Mouse (Mus musculus): ENCODE results near the gene Stxbp4. TPM values are rescaled to one million over a fixed set of nuclear protein-coding genes. Genes with fewer than 3 reads are reported as not detected.
A peak's percentile ranks its signal among the peaks of the same experiment; 100 is the strongest.

The Stxbp4 gene
- polyA plus RNA-seq, 1 experiment from 2014 or later, result 12.3 TPM

DNA sequence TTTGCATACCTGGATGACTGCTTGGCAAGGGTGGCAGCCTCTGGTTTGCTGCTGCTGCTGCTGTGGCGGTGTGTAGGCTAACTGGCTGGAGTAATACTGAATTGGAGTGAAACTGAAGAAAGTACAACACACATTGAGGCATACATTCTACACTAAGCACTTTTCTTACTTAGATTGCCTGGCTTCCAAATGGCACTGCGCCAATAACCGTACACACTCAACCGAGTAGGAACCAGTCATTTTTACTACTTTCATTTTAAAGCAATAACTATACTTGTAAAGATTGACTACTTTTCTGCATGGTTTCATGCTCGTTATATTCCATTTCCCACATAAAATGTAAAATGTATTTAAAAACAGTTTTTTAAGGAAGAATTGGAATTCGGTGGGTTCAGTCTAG is 11.9 kb upstream of the Stxbp4 start:
- no peaks in the 10 kb centered on the region for H3K9me3 ChIP-seq (replicated peaks)
- H3K27me3 ChIP-seq, result no peaks in the 10 kb centered on the region
- H3K4me3 ChIP-seq, result no peak overlapping the region
- H3K36me3 ChIP-seq, result peaks cover 56% of the 10 kb centered on the region
- 86% methylated on average over 6 of the region's 6 CpGs for WGBS
- no peak overlapping the region for H3K4me2 ChIP-seq
- H3K4me1 ChIP-seq (replicated peaks), result no peaks in the 10 kb centered on the region; the same call in none of the 2 replicates
- H3K27ac ChIP-seq, result no peak overlapping the region
- no peak for ATAC-seq (replicated peaks; ENCODE audit: insufficient number of reproducible peaks, insufficient read depth, low FRiP score, low read depth)
- H3K9ac ChIP-seq, result no peak overlapping the region

DNA sequence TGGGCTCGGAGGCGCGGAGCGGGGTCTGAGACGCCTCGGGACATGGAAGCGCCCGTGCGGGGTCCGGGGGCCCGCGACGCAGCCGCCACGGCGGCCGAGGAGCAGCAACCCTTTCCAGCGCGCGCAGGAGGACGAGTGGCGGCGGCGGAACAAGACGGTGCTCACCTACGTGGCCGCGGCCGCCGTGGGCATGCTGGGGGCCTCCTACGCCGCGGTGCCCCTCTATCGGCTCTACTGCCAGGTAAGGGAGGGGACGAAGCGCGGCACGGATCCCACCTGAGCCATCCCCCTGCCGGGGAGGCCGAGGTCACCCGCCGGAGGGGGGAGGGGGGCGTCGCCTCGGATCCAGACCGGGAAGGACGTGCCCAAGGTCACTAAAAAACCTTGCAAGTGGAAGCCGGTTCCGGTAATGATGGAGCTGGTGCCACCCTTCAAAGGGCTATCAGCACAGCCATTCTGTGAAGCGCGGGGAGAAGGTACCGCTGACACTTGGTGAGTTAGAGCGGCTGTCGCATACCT is 487 bp upstream of the Stxbp4 start:
- H3K9me3 ChIP-seq (replicated peaks), result no peaks in the 10 kb centered on the region
- ATAC-seq (replicated peaks; ENCODE audit: insufficient number of reproducible peaks, insufficient read depth, low FRiP score, low read depth), result peak; percentile 63
- under 1% methylated on average over 54 of the region's 54 CpGs for WGBS

DNA sequence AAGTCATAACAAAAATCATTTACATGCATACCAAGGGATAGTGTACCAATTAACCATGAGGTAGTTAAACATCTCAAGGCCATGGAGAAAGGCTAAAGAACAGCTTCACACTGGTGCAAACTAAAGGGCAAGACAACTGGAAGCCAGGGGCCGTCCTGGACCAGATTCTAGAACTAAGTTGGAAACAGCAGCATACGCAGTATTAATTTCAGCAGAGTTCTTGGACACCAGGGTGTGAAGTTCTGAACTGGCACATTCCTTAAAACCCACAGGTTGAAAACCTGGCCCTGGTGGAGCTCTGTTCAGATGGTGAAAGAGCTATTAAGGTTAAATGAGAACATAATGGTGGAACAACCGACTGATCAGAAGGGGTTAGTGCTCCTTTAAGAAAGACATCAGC is 3.2 kb downstream of the Stxbp4 start:
- Histone ChIP-seq H3K27ac (no peak overlapping the region), H3K9me3 (replicated peaks) (no peaks in the 10 kb centered on the region), H3K4me2 (no peak overlapping the region), H3K36me3 (no peaks in the 10 kb centered on the region), H3K27me3 (no peaks in the 10 kb centered on the region), H3K4me3 (no peak overlapping the region), H3K4me1 (replicated peaks) (peaks cover 9% of the 10 kb centered on the region), H3K9ac (no peak overlapping the region)
- WGBS, result 85% methylated on average over 3 of the region's 3 CpGs
- ATAC-seq (replicated peaks; ENCODE audit: insufficient number of reproducible peaks, insufficient read depth, low FRiP score, low read depth), result no peak

More for the DNA sequence above, 487 bp upstream of the Stxbp4 start:
- H3K4me1 ChIP-seq (replicated peaks), result peaks cover 14% of the 10 kb centered on the region
- H3K4me3 ChIP-seq, result peak overlapping the region; percentile 98
- H3K9ac ChIP-seq, result peak overlapping the region; percentile 99
- H3K4me2 ChIP-seq, result peak overlapping the region; percentile 71
- H3K27ac ChIP-seq, result peak overlapping the region; percentile 96
- no peaks in the 10 kb centered on the region for H3K27me3 ChIP-seq
- peaks cover 14% of the 10 kb centered on the region for H3K36me3 ChIP-seq

DNA sequence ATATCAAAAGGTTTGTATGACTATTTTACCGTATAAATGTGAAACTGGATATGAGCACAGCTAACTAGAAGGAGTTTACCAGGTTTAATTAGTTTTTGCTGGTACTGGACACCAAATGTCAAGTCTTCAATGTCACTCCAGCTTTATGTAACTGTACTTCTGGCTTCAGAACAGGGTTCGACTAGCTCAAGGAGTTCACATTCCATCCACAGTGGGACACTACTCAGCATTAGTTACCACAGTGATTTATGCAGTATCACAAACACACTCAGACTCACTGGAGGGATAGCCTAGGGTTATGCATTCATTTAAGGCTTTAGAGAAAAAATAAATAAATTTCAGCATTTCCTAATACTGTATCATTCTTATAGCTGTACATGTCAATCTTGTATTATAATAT is 5.4 kb downstream of the Stxbp4 start:
- Histone ChIP-seq H3K9me3 (replicated peaks) (no peaks in the 10 kb centered on the region), H3K4me2 (no peak overlapping the region), H3K27ac (no peak overlapping the region), H3K9ac (no peak overlapping the region), H3K4me3 (no peak overlapping the region), H3K27me3 (no peaks in the 10 kb centered on the region), H3K4me1 (replicated peaks) (peaks cover 4% of the 10 kb centered on the region; the same call in 1 of the 2 replicates), H3K36me3 (no peaks in the 10 kb centered on the region)
- no peak for ATAC-seq (replicated peaks; ENCODE audit: insufficient number of reproducible peaks, insufficient read depth, low FRiP score, low read depth)
- WGBS, result 62% methylated on average over 2 of the region's 2 CpGs

DNA sequence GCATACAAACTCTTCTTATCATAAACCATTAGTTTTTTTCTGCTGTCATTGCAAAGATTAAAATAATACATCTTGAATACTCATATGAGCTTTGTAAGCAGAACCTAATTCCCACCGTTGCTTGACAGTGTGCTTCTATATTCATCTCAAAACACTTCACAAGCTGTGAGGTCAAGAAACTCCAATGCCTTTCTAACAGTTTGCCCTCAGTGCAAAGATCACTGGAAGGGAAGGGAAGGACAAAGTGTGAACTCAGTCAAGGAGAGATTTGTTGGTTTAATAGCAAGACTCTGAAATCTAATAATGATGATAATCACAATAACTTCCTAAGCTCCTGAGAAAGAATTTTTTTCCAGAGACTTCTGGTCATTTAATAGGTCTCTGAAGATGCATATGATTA is 10.1 kb downstream of the Stxbp4 start:
- ATAC-seq (replicated peaks; ENCODE audit: insufficient number of reproducible peaks, insufficient read depth, low FRiP score, low read depth), result no peak
- WGBS, result 52% methylated on average over 1 of the region's 1 CpGs
- Histone ChIP-seq H3K9me3 (replicated peaks) (no peaks in the 10 kb centered on the region), H3K4me3 (no peak overlapping the region), H3K27me3 (no peaks in the 10 kb centered on the region), H3K4me2 (no peak overlapping the region), H3K9ac (no peak overlapping the region), H3K36me3 (no peaks in the 10 kb centered on the region), H3K27ac (no peak overlapping the region), H3K4me1 (replicated peaks) (no peaks in the 10 kb centered on the region)

DNA sequence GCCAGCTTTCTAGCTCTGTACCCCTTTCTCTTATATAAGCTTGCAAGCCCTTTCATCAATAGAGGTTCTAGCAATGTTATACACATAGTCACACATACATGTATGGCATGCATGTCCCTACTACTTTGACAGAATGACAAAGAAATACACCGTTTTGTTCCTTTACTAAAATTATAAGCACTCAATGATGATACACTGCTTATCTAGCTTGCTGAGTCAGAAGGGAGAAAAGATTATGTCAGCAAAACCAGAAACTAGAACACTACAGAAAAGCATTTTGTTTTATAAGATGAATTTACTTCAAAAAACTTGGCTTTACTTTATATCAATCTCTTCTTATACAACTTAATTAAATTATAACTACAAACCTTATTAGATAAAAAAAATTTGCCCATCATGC is 12.7 kb downstream of the Stxbp4 start:
- Histone ChIP-seq H3K36me3 (no peaks in the 10 kb centered on the region), H3K27ac (no peak overlapping the region), H3K4me2 (no peak overlapping the region), H3K4me1 (replicated peaks) (no peaks in the 10 kb centered on the region), H3K27me3 (no peaks in the 10 kb centered on the region), H3K9ac (no peak overlapping the region), H3K4me3 (no peak overlapping the region), H3K9me3 (replicated peaks) (no peaks in the 10 kb centered on the region)
- 67% methylated on average over 1 of the region's 1 CpGs for WGBS
- no peak for ATAC-seq (replicated peaks; ENCODE audit: insufficient number of reproducible peaks, insufficient read depth, low FRiP score, low read depth)

DNA sequence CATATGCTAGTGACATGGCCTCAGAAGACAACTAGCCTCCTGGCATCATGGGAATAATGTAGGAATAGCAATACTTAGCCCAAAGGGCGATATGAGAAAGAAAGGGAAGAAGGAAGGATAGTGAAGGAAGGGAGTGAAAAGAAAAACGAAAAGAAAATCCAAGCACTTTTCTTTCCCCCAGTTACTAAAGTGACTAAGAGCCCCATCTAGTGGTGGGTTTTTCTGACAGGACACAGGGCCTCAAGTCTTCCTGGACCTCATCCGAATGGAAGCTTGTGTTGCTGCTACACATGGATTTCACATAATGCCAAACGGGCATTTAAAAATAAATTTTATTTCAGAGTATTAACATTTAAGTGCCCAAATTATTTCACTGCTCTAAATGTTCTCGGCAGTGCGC is 14.4 kb downstream of the Stxbp4 start:
- Histone ChIP-seq H3K27me3 (no peaks in the 10 kb centered on the region), H3K4me3 (no peak overlapping the region), H3K4me1 (replicated peaks) (no peaks in the 10 kb centered on the region), H3K27ac (no peak overlapping the region), H3K4me2 (no peak overlapping the region), H3K9me3 (replicated peaks) (no peaks in the 10 kb centered on the region), H3K36me3 (no peaks in the 10 kb centered on the region; the same call in 1 of the 2 replicates), H3K9ac (no peak overlapping the region)
- 47% methylated on average over 6 of the region's 6 CpGs for WGBS
- ATAC-seq (replicated peaks; ENCODE audit: insufficient number of reproducible peaks, insufficient read depth, low FRiP score, low read depth), result no peak

DNA sequence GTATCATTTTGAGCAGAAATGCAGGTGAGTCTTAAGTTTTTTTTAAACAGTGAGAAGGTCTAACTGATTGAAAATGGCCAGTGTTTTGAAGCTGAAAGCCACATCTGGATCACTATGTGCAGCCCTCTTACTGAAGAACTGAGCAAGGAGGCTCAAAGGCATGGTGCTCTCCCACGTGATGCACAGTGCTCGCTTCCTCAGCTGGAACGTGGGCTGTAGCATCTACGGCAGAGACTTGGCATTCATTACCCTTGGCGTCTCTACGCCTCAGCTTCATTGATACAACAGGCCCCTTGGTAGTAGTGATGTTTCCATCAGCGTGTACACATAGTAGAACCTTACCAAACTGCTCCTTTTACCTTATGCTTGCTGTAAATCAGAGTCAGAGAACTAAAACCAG is 15.4 kb downstream of the Stxbp4 start:
- H3K9ac ChIP-seq, result no peak overlapping the region
- ATAC-seq (replicated peaks; ENCODE audit: insufficient number of reproducible peaks, insufficient read depth, low FRiP score, low read depth), result no peak
- no peak overlapping the region for H3K27ac ChIP-seq
- no peak overlapping the region for H3K4me3 ChIP-seq
- H3K4me1 ChIP-seq (replicated peaks), result no peaks in the 10 kb centered on the region
- H3K9me3 ChIP-seq (replicated peaks), result no peaks in the 10 kb centered on the region
- H3K4me2 ChIP-seq, result no peak overlapping the region
- WGBS, result 90% methylated on average over 7 of the region's 7 CpGs
- peaks cover 4% of the 10 kb centered on the region; the same call in 1 of the 2 replicates for H3K36me3 ChIP-seq
- H3K27me3 ChIP-seq, result no peaks in the 10 kb centered on the region

DNA sequence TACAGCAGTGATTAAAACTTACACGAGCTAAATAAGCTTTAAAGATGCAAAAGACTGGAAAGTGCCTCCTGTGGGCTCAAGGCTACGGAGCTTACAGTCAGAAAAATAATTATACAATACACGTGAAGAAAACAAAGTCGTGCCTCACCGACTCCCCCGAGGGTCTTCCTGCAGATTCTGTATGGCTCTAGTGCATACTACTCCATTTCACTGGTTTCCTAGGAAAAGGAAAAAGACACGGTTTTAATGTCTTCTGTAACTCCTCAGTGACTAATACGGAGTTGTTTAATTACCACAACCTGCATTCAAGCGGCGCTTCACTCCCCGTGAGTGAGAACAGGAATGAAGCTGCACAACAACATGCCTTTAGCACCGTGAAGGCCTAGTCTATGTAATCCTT is 15.8 kb downstream of the Stxbp4 start:
- no peak overlapping the region for H3K27ac ChIP-seq
- H3K4me1 ChIP-seq (replicated peaks), result no peaks in the 10 kb centered on the region
- no peaks in the 10 kb centered on the region for H3K27me3 ChIP-seq
- no peak overlapping the region for H3K9ac ChIP-seq
- H3K36me3 ChIP-seq, result peaks cover 4% of the 10 kb centered on the region; the same call in 1 of the 2 replicates
- no peaks in the 10 kb centered on the region for H3K9me3 ChIP-seq (replicated peaks)
- WGBS, result 88% methylated on average over 12 of the region's 12 CpGs
- no peak overlapping the region for H3K4me3 ChIP-seq
- no peak for ATAC-seq (replicated peaks; ENCODE audit: insufficient number of reproducible peaks, insufficient read depth, low FRiP score, low read depth)
- no peak overlapping the region for H3K4me2 ChIP-seq

DNA sequence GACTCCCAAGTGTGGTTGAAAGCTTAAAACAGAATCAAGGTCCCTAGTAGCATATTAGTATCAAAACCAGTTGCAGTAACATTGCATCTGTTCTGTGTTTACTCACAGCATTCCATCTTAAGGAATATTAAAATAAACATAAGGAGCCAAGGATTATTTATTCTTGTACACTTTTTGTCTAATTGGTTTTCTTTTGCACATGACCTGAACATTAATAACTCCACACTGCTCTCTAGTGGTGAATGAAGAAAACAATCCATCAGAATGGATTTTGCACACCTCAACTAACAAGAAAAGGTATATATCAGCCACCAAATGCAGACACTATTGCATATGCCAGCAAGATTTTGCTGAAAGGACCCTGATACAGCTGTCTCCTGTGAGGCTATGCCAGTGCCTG is 21.5 kb downstream of the Stxbp4 start:
- no peak for ATAC-seq (replicated peaks; ENCODE audit: insufficient number of reproducible peaks, insufficient read depth, low FRiP score, low read depth)
- Histone ChIP-seq H3K36me3 (peaks cover 4% of the 10 kb centered on the region; the same call in 1 of the 2 replicates), H3K4me3 (no peak overlapping the region), H3K27ac (no peak overlapping the region), H3K9me3 (replicated peaks) (no peaks in the 10 kb centered on the region), H3K9ac (no peak overlapping the region), H3K4me1 (replicated peaks) (no peaks in the 10 kb centered on the region), H3K4me2 (no peak overlapping the region), H3K27me3 (no peaks in the 10 kb centered on the region)

DNA sequence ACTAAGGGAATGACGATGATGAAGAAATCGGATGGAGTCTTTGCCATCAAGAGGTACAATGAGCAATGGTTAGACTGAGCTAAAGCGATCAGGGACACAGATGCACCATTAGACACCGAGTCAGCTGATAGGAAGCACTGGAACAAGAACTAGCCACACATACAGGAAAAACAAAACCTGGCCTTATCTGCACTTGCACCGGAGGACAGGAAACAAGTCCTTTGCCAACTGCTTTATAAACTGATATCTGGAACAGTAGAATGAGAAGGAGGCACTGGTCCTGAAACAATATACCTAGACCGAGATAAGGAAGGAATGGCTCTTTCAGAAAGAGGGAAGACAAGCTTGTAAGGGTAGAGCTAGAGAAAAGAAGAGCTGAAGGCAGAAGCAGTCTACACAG is 23.1 kb downstream of the Stxbp4 start:
- Histone ChIP-seq H3K36me3 (peaks cover 4% of the 10 kb centered on the region; the same call in 1 of the 2 replicates), H3K9me3 (replicated peaks) (no peaks in the 10 kb centered on the region), H3K27ac (no peak overlapping the region), H3K4me1 (replicated peaks) (no peaks in the 10 kb centered on the region), H3K9ac (no peak overlapping the region), H3K4me2 (no peak overlapping the region), H3K27me3 (no peaks in the 10 kb centered on the region), H3K4me3 (no peak overlapping the region)
- ATAC-seq (replicated peaks; ENCODE audit: insufficient number of reproducible peaks, insufficient read depth, low FRiP score, low read depth), result no peak
- WGBS, result 59% methylated on average over 6 of the region's 6 CpGs

DNA sequence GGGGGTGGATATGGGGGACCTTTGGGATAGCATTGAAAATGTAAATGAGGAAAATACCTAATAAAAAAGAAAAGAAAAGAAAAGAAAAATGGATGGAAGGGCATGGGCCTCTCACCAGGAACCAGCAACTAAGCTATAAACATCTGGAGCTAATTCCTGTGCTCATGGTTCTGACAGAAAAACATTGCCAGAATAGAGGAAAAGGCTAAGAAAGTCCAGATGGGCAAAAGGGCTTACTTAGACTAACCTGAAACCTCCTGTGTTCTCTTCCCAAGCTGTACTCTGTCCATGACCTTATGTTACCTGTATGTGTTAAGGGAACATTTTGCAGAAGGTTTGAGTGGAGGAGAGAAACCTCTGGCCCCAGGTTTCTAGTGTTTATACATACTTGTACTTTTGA is 25.8 kb downstream of the Stxbp4 start:
- Histone ChIP-seq H3K36me3 (0 out of 2 replicates have a peak, but pooled peaks cover 1% of the 10 kb centered on the region), H3K4me1 (replicated peaks) (no peaks in the 10 kb centered on the region), H3K4me2 (no peak overlapping the region), H3K9me3 (replicated peaks) (no peaks in the 10 kb centered on the region), H3K9ac (no peak overlapping the region), H3K27me3 (no peaks in the 10 kb centered on the region), H3K27ac (no peak overlapping the region), H3K4me3 (no peak overlapping the region)
- ATAC-seq (replicated peaks; ENCODE audit: insufficient number of reproducible peaks, insufficient read depth, low FRiP score, low read depth), result no peak
